Mouse (Mus musculus): ENCODE measurements around the gene Sbsn. TPM values are rescaled to one million over a fixed set of nuclear protein-coding genes. Genes with fewer than 3 reads are reported as not detected.
A peak's percentile ranks its signal among the peaks of the same experiment; 100 is the strongest.

The Sbsn gene
- total and polyA plus RNA-seq, 3 experiments: 1.6 to 2.3 (median 1.8) TPM

DNA sequence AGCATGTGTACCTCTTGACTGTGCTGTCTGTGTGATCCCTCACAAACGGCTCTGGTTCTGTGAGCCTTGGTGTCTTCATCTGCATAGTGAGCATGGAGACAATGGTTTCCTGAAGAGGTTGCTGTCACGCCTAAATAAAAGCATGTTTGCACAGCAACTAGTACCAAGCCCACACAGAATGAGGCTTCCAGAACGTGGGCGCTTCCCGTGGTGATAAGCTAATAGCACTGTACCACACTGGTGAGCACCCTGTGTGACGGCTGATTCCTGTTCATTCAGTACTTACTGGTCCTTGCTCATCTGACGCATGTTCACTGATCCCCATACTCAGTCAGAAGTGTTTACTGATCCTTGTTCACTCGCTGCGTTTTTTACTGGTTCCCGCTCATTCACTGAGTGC, 38.9 kb downstream of the Sbsn start:
- Histone ChIP-seq H3K27ac (no peak overlapping the region), H3K36me3 (ENCODE audit: control insufficient read depth, insufficient read depth, low read length) (no peaks in the 10 kb centered on the region), H3K79me2 (replicated peaks; ENCODE audit: control insufficient read depth, insufficient read depth, low read length) (no peaks in the 10 kb centered on the region), H3K27me3 (ENCODE audit: control insufficient read depth, insufficient read depth, low read length) (no peaks in the 10 kb centered on the region), H3K4me3 (no peak overlapping the region), H3K9ac (ENCODE audit: low read depth, low read length) (no peak overlapping the region), H3K4me1 (ENCODE audit: control insufficient read depth, insufficient read depth, low read length) (no peaks in the 10 kb centered on the region)
- intact Hi-C loops (cut with DNase I): no loop called here
- DNase-seq: no peak
- no peak for TF ChIP-seq EP300 (IDR thresholded peaks at IDR 0.05; ENCODE audit: insufficient read depth, low read depth, low read length)
- no peak for TF ChIP-seq CTCF (IDR thresholded peaks at IDR 0.05)
- no peak for TF ChIP-seq POLR2A (IDR thresholded peaks at IDR 0.05; ENCODE audit: insufficient read depth, low read depth, low read length)
- 73% methylated on average over 10 of the region's 10 CpGs for WGBS

DNA sequence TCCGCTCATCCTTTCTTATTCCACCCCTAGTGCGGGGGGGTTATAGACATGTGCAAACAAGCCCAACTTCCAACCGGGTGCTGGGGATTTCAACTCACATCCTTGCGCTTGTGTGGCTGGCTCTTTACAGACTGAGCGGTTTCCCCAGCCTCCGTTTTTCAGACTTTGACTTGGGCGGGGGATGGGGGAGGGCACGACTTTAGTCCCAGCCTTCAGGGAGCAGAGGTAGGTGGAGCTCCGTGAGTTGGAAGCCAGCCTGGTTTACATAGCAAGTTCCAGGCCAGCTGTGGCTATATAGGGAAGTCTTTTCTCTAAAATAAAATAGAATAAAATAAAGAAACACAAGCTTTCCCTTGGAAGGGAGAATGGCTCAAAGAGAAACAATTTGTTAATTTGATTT, 40.6 kb downstream of the Sbsn start:
- Histone ChIP-seq H3K36me3 (ENCODE audit: control insufficient read depth, insufficient read depth, low read length) (no peaks in the 10 kb centered on the region), H3K9ac (ENCODE audit: low read depth, low read length) (no peak overlapping the region), H3K79me2 (replicated peaks; ENCODE audit: control insufficient read depth, insufficient read depth, low read length) (no peaks in the 10 kb centered on the region), H3K4me3 (no peak overlapping the region), H3K4me1 (ENCODE audit: control insufficient read depth, insufficient read depth, low read length) (no peaks in the 10 kb centered on the region), H3K27me3 (ENCODE audit: control insufficient read depth, insufficient read depth, low read length) (no peaks in the 10 kb centered on the region), H3K27ac (no peak overlapping the region)
- WGBS: 21% methylated on average over 9 of the region's 9 CpGs
- intact Hi-C loops (cut with DNase I): no loop called here
- no peak for DNase-seq
- TF ChIP-seq POLR2A (IDR thresholded peaks at IDR 0.05; ENCODE audit: insufficient read depth, low read depth, low read length) (no peak), CTCF (IDR thresholded peaks at IDR 0.05) (no peak), EP300 (IDR thresholded peaks at IDR 0.05; ENCODE audit: insufficient read depth, low read depth, low read length) (no peak)

GRCm38 (mm10) chr7:30794921-30795320, 43.6 kb downstream of the Sbsn start:
- Histone ChIP-seq H3K27ac (no peak overlapping the region), H3K27me3 (ENCODE audit: control insufficient read depth, insufficient read depth, low read length) (no peaks in the 10 kb centered on the region; the same call in 1 of the 2 replicates), H3K4me1 (ENCODE audit: control insufficient read depth, insufficient read depth, low read length) (no peaks in the 10 kb centered on the region), H3K79me2 (replicated peaks; ENCODE audit: control insufficient read depth, insufficient read depth, low read length) (no peaks in the 10 kb centered on the region), H3K36me3 (ENCODE audit: control insufficient read depth, insufficient read depth, low read length) (no peaks in the 10 kb centered on the region), H3K4me3 (no peak overlapping the region), H3K9ac (ENCODE audit: low read depth, low read length) (no peak overlapping the region)
- no peak for DNase-seq
- TF ChIP-seq POLR2A (IDR thresholded peaks at IDR 0.05; ENCODE audit: insufficient read depth, low read depth, low read length) (no peak), CTCF (IDR thresholded peaks at IDR 0.05) (no peak)
- intact Hi-C loops (cut with DNase I): no loop called here

GRCm38 (mm10) chr7:30796790-30797189, 45.5 kb downstream of the Sbsn start:
- 83% methylated on average over 1 of the region's 1 CpGs for WGBS
- no peak overlapping the region for H3K27ac ChIP-seq
- no peaks in the 10 kb centered on the region for H3K36me3 ChIP-seq (ENCODE audit: control insufficient read depth, insufficient read depth, low read length)
- no peaks in the 10 kb centered on the region for H3K4me1 ChIP-seq (ENCODE audit: control insufficient read depth, insufficient read depth, low read length)
- H3K27me3 ChIP-seq (ENCODE audit: control insufficient read depth, insufficient read depth, low read length): no peaks in the 10 kb centered on the region; the same call in 1 of the 2 replicates
- H3K9ac ChIP-seq (ENCODE audit: low read depth, low read length): no peak overlapping the region
- TF ChIP-seq CTCF (IDR thresholded peaks at IDR 0.05): no peak
- TF ChIP-seq POLR2A (IDR thresholded peaks at IDR 0.05; ENCODE audit: insufficient read depth, low read depth, low read length): no peak
- no peak for TF ChIP-seq EP300 (IDR thresholded peaks at IDR 0.05; ENCODE audit: insufficient read depth, low read depth, low read length)
- no peaks in the 10 kb centered on the region for H3K79me2 ChIP-seq (replicated peaks; ENCODE audit: control insufficient read depth, insufficient read depth, low read length)
- intact Hi-C loops (cut with DNase I): no loop called here
- DNase-seq: no peak
- no peak overlapping the region for H3K4me3 ChIP-seq

GRCm38 (mm10) chr7:30800653-30801052, 49.4 kb downstream of the Sbsn start:
- Histone ChIP-seq H3K4me3 (no peak overlapping the region), H3K9ac (ENCODE audit: low read depth, low read length) (no peak overlapping the region), H3K79me2 (replicated peaks; ENCODE audit: control insufficient read depth, insufficient read depth, low read length) (no peaks in the 10 kb centered on the region), H3K4me1 (ENCODE audit: control insufficient read depth, insufficient read depth, low read length) (no peaks in the 10 kb centered on the region), H3K36me3 (ENCODE audit: control insufficient read depth, insufficient read depth, low read length) (no peaks in the 10 kb centered on the region), H3K27ac (no peak overlapping the region), H3K27me3 (ENCODE audit: control insufficient read depth, insufficient read depth, low read length) (no peaks in the 10 kb centered on the region; the same call in 1 of the 2 replicates)
- TF ChIP-seq CTCF (IDR thresholded peaks at IDR 0.05) (peak; percentile 26), POLR2A (IDR thresholded peaks at IDR 0.05; ENCODE audit: insufficient read depth, low read depth, low read length) (no peak)
- intact Hi-C loops (cut with DNase I): no loop called here
- DNase-seq: no peak

- no peak for DNase-seq
- intact Hi-C loops (cut with DNase I): no loop called here
- no peaks in the 10 kb centered on the region; the same call in 1 of the 2 replicates for H3K27me3 ChIP-seq (ENCODE audit: control insufficient read depth, insufficient read depth, low read length)
- H3K4me3 ChIP-seq: no peak overlapping the region
- H3K9ac ChIP-seq (ENCODE audit: low read depth, low read length): no peak overlapping the region
- no peak for TF ChIP-seq EP300 (IDR thresholded peaks at IDR 0.05; ENCODE audit: insufficient read depth, low read depth, low read length)
- TF ChIP-seq CTCF (IDR thresholded peaks at IDR 0.05): no peak
- TF ChIP-seq POLR2A (IDR thresholded peaks at IDR 0.05; ENCODE audit: insufficient read depth, low read depth, low read length): no peak
- H3K4me1 ChIP-seq (ENCODE audit: control insufficient read depth, insufficient read depth, low read length): no peaks in the 10 kb centered on the region
- WGBS: 94% methylated on average over 3 of the region's 3 CpGs
- no peaks in the 10 kb centered on the region for H3K36me3 ChIP-seq (ENCODE audit: control insufficient read depth, insufficient read depth, low read length)
- no peaks in the 10 kb centered on the region for H3K79me2 ChIP-seq (replicated peaks; ENCODE audit: control insufficient read depth, insufficient read depth, low read length)
- H3K27ac ChIP-seq: no peak overlapping the region
Measured at GRCm38 (mm10) chr7:30803256-30803655, 52.0 kb downstream of the Sbsn start.
